Mouse (Mus musculus): ENCODE results near the gene Psmd9. TPM values are rescaled to one million over a fixed set of nuclear protein-coding genes. Genes with fewer than 3 reads are reported as not detected.
"Not testable (repeated sequence)": the region's sequence is repeated elsewhere in the genome, so short reads cannot be mapped to it uniquely, and the experiment has no call there.

The Psmd9 gene
- total and polyA plus RNA-seq, 3 experiments = 17.9 to 29.1 (median 20.5) TPM

DNA sequence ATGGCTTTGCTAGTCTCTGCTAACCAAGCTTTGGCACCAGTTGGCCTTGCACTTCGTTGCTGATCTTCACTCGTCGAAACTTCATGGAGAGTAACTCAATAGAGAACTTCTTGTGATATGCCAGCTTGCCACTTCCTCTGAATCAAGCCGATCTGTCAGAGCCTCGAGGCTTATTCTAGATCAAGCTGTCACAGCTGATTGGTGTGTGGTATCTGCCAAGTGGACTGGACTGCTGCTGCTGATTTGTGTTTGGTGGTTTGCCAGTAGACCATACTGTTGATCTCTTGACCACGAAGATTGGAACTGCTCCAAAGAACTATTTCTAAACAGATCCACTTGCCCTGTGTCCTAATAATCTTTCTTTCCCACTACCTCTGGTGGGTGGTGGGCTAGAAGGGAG, 22.2 kb downstream of the Psmd9 start:
- DNase-seq = no peak

DNA sequence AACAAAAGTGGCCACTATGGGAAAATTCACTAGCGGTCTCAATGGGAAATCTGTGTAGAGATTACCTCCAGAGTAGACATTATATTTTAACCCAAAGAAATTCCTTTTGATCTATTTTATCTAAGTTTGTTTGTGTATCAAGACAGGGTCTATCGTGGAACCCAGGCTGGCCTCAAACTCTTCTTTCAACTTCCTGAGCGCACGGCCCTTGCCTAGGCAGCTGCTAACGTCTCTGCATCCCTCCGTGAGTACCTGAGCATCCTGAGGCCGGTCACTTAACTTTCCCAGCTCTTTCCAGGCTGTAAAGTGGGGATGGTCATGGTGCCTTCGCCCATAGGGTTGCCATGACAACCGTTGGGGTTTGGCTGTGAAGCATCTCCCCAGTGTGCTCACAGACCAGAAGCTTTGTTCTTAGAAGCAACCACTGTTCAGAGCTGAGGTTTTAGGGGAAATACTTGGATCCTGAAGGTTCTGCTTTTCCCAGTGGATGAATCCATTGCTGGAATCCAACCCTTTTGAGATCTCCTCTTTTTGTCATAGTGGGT, 23.5 kb downstream of the Psmd9 start:
- DNase-seq = no peak

DNA sequence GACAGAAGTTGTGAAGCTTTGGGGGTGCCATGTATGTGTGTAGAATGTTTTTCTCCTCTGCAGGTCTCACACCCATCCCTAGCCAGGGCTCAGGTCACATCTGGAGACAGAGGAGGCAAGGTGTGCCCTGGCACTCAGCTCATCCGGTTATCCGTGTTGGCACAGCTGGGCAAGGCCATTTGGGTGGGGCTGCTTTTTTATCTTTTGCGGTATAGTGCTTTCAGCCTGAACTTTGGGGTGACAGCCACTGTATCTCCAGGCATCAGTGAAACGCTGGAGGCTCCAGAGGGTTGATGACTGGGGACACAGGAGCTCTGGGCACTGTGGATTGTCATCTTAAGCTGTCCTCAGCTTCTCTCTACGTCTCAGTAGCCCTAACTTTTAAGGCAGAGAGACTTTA, 24.2 kb downstream of the Psmd9 start:
- no peak for DNase-seq

DNA sequence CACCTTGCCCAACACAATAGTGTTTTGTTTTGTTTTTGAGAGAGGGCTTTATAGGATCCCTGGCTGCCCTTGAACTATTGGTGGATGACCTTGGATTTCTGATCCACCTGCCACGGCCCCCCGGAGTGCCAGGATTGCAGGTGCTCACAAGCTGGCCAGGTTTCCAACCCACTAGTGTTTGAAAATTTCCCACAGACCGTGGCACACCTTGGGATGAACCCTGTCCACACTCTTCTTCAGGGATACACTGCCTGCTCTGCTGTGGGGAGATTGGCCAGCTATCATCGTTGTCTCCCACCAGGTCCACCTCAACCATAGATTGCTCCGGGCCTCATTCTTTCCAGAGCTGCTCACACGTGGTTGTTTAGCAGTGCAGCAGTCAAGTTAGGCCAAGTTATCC, 25.6 kb downstream of the Psmd9 start:
- DNase-seq = no peak

DNA sequence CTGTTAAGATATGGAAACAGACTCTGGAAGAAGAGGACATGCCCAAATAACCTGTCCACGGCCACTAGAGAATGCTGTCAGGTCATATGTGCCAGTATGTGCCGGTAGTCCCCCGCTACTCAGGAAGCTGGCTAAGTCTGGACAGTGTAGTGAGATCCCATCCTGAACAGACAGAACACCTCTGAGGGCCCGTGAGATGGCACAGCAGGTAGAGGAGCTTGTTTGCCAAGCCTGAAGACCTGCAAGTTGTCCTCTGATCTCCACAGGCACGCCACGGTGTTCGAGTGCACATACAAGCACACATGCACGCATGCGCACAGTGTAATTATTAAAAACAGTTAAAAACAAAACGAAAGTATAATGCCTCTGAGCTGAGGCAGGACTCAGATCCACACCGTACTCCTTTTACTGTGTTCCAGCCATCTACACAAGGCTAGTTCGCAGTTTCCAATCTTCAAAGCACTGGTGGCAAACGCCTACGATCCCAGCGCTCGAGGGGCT, 26.3 kb downstream of the Psmd9 start:
- no peak for DNase-seq

DNA sequence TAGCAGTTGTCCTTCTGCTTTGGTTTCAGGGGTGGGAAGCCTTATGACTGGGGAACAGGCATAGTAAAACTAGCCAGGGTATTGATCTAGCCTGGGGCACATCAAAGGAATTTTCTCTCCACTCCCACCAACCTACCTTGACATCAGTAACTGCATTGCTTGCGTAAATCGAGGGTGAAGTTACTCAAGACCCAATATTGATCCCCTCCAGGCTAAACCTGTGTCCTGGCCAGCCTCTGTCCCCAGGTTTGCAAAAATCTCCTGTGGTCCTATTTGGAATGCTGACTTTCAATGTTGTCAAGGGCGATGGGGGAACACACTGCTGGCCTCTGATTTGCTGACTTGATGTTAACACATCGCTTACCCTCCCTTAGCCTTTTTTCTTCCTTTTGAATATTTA, 27.5 kb downstream of the Psmd9 start:
- no peak for DNase-seq

DNA sequence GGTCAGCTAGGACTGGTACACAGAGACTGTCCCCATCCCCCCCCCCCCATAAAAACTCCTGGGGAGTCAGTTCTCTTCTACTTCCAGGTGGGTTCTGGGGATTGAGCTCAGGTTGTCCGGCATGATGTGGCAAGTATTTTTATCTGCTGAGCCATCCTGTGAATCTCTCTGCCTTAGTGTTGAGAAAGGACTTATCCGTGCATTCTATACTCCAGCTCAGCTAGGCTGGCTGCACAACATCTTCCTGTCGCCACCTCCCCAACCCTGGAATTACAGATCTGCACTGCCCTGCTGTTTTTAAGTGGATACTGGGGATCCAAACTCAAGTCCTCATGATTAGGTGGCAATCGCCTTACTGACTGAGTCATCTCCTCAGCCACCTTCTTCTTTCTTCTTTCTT, 29.3 kb downstream of the Psmd9 start:
- no peak for DNase-seq

DNA sequence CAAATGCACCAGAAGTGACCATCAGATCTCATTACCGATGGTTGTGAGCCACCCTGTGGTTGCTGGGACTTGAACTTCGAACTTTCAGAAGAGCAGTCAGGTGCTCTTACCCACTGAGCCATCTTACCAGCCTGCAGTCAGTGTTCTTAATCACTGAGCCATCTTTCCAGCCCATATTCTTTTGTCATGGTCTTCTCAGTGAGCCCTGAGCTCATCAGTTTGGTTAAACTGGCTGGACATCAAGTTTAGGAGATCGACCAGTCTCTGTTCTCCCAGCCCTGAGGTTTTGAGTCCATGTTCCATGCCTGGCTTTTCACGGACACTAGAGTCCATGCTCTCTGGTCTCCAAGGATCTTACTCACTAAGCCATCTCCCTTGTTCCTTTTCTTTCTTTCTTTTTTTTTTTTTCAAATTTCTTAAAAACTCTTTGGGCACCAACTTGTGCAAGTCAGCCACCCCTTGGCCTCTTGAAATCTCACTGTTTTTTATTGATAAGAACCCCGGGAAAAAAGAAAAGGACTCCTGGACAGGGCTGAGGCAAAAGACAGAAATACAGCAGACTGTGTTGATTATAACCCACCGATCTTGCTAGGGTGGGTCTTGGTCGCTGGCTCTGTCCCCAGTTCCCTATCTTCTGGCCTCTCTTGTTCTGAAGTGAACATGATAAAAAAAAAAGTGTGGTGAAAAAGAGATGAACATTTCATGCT, 31.8 kb downstream of the Psmd9 start:
- DNase-seq = not testable (repeated sequence)

DNA sequence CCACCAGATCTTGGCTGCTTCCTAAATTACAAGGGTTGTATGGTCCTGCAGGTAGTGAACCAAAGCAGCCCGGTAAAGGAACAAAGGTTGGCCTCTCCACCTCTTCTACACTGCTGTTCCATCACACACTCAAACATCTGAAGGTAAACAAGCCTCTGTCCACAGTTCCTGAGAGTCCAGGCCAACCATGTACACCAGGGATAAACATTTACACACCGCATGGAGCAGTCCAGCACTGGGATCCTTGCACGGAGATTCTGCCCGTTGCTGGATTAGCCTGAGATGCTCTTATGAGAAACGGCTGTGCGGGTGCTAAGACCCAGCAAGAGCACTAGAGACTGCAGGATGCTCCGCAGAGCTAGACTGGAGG, 32.3 kb downstream of the Psmd9 start:
- DNase-seq = no peak

DNA sequence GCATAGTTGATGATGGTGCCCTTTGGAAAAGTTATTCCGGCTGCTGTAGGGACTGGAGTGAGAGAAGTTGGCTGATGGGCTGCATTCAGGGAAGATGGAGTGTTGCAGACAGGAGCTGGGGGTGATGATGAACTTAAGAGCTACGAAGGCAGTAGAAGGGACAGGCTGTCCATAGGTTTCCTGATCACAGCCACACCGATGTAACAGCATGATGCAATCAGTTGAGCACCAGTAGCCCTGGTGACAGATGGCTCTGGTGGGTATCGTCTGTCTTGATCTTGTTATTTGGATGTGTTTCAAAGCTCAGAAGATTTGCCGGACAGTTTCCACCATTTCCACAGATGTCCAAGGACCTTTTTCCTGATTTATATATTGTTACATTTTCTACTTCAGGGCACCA, 32.8 kb downstream of the Psmd9 start:
- DNase-seq = no peak

DNA sequence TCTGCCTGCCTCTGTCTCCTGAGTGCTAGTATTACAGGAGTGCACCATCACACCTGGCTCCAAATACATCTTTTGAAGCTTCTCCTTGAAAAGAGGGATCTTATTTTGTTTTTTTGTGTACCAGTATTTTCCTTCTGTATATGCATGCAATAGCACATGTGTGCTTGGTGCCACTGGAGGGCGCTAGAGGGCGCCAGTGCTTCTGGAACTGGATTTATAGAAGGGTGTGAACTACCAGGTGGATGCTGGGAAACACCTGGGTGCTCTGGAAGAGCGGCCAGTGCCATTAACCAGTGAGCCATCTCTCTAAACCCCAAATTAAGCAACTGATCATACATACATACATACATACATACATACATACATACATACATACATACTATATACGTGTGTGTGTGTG, 33.6 kb downstream of the Psmd9 start:
- DNase-seq = not testable (repeated sequence)

DNA sequence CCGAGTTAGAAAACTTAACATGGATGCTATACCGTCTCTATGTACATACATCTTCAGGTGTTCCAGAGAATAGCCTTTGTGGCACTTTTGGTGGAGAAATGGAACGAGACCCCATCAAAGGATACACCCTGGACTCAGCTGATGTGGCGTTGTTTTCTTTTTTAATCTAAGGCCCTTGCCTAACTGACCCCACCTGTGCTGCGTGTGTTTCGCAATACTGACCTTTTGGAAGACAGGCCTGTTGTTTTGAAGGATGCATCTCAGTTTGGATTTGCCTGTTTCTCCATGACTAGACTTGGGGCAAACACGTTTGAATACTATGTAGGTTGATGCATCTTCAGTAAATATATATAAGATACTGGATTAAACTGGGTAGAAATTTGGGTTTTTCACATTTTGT, 34.4 kb downstream of the Psmd9 start:
- not testable (repeated sequence) for DNase-seq

DNA sequence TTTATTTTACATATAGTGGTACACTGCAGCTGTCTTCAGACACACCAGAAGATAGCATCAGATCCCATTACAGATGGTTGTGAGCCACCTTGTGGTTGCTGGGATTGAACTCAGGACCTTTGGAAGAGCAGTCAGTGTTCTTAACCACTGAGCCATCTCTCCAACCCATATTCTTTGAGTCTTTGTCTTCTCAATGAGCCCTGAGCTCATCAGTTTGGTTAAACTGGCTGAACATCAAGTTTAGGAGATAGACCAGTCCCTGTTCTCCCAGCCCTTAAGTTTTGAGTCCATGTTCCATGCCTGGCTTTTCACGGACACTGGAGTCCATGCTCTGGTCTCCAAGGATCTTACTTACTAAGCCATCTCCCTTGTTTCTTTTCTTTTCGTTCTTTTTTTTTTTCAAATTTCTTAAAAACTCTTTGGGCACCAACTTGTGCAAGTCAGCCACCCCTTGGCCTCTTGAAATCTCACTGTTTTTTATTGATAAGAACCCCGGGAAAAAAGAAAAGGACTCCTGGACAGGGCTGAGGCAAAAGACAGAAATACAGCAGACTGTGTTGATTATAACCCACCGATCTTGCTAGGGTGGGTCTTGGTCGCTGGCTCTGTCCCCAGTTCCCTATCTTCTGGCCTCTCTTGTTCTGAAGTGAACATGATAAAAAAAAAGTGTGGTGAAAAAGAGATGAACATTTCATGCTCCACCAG, 53.3 kb downstream of the Psmd9 start:
- DNase-seq = not testable (repeated sequence)

DNA sequence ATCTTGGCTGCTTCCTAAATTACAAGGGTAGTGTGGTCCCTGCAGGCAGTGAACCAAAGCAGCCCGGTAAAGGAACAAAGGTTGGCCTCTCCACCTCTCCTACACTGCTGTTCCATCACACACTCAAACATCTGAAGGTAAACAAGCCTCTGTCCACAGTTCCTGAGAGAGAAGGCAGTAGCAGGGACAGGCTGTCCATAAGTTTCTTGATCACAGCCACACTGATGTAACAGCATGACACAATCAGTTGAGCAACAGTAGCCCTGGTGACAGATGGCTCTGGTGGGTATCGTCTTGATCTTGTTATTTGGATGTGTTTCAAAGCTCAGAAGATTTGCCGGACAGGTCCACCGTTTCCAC, 53.8 kb downstream of the Psmd9 start:
- peak; percentile 33 for DNase-seq

DNA sequence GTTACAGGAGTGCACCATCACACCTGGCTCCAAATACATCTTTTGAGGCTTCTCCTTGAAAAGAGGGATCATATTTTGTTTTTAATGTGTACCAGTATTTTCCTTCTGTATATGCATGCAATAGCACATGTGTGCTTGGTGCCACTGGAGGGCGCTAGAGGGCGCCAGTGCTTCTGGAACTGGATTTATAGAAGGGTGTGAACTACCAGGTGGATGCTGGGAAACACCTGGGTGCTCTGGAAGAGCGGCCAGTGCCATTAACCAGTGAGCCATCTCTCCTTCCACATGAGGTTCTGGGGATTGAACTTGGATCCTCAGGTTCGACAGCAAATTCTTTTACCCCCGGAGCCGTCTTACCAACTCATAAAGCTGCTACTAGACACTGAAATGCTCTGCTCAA, 54.6 kb downstream of the Psmd9 start:
- DNase-seq = not testable (repeated sequence)

DNA sequence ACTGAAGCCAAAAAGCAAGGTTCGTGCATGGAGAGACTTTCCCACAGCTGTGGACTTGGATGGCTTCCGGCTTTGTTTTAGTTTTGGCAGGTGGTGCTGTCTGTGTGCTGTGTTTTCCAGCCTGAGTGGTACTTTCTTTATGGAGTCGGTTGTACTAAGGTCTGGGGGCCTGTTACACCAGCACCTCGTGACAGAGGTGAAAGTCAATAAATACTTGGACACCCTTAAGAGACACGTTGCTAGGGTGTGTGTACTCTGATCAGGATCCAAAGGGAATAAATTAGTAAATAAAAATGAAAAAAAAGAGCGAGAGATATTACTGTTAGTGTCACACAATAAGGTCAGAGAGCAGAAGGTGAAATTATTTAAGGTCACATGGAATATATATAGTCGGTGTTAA, 57.6 kb downstream of the Psmd9 start:
- no peak for DNase-seq

DNA sequence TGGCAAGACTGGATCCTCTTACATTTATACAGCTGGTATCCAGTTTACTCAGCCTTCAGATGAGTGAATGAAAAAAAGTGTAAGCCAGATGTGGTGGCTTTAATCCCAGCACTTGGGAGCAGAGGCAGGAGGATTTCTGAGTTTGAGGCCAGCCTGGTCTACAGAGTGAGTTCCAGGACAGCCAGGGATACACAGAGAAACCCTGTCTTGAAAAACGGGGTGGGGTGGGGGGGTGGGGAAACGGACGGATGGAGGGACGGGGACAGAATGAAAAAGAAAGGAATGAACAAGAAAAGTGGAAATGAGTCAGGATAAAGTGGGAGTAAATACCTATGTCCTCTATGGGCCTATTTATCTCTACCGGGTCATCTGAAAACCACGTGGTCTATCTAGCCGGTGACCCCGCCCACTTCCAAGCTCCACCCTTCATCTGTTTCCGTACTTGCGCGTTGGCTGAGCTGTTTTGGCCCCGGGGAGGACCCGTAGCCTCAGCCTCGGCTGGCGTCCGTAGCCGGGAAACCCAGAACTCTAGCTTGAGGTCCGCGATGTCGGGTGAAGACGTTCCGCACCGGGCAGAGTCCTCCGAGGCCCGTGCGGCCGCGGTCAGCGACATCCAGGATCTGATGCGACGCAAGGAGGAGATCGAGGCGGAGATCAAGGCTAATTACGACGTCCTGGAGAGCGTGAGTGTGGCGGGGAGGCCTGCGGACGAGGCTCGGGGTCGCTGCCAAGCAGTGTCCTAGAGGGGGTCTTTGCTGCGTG, 58.7 kb downstream of the Psmd9 start:
- DNase-seq = peak; percentile 97

DNA sequence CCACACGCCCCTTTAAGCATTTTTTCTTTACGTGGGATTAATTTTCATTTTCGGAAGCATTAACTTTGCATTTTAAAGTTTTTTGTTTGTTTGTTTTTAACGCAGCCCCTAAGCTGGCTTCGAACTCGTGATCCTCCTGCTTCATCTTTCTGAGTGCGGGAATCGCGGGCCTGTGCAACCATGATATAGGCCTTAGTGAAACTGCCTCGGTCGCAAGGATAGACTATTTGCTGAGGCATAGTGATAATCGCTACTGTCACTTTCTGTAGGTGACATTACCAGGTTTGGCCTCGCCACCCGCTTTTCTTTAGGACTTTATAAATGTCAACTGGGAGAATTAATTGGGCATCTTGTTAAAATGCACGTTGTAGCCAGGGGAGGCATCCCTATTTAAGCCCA, 59.3 kb downstream of the Psmd9 start:
- no peak for DNase-seq

DNA sequence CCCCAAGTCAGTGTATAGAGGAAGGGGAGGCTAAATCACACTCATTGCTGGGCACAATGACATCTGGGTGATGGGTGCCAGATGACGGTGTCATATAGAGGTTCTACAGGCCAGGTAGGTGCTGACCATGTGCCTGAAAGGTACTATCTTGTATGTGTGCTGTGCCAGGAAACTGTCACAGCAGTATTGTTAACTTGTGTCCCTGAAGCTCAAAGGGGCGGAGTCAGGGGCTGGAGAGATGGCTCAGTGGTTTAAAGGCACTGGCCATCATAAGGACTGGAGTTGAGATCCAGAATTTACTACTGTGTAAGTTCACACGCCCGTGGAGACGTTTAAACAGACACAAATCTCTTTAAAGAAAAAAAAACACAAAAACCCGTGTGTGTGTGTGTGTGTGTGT, 60.1 kb downstream of the Psmd9 start:
- DNase-seq = peak; percentile 9

DNA sequence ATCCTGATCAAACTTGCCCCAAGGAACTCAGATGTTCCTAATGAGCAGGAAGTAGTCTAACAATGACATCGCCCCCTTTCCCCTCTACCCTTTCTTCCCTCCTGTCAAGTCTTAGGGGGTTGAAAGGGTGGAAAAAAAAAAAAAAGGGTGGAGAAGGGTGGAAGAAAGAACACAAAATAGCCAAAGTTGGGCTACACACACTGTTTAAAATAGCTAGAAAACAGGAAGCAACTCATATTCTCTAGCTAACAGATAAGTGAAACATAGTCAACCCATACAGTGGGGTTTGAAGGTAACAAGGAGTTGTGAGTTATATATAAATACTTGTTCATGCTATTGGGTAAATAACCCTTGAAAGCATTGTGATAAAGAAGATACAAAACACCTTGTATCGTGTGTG, 63.0 kb downstream of the Psmd9 start:
- no peak for DNase-seq

DNA sequence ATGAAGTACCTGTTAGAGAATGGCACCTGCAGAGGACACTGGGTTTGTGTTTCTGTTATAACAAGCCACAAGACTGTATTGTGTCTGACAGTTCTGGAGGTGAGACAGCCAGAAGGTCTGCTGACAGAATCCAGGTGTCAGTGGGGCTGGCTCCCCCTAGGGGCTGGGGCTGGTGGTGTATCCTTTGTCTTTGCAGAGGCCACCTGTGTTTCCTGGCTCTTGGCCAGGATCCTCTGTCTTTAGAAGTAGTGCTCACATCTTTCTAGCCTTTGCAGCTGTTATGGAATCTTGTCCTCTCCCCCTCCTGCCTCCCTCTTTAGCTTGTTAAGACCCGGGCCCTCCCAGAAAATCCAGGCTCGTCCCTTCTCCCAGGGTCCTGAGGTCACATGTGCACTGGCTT, 66.5 kb downstream of the Psmd9 start:
- DNase-seq = peak; percentile 26

DNA sequence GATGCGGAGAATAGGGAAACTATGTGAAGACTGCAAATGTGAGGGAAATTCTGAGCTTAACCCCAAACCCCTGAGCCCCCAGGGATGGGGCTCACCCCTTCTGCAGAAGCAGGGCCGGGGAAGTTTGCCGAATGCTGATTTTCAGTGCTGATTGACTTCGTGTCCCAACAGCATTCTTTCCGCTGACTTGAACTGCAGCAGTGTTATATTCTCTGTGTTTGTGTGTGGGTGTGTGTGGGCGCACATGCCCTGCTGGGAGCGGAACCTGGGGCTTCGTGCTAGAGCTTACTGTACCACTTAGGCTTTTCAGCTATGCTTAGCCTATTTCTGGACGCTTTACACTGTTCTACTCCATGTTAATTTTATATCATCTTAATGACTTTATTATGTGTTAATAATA, 67.2 kb downstream of the Psmd9 start:
- no peak for DNase-seq

DNA sequence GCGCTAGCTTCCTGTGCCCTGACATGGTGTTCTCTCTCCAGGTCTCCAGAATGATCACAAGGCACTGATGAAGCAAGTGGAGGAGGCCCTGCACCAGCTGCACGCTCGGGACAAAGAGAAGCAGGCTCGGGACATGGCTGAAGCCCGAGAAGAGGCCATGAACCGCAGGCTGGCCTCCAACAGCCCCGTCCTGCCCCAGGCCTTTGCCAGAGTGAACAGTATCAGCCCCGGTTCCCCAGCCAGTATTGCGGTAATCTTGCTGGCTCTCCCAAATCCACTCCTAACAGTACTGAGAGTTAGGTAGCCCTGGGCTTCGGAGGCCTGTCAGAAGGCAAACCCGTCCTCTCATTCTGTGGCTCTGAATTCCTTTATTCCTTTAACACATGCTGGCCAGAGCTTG, 70.3 kb downstream of the Psmd9 start:
- DNase-seq = peak; percentile 36

Measured in adrenal gland, adult 2 months (tissue).